Mouse (Mus musculus) hindbrain, embryonic 12.5 days (tissue): ENCODE data around the gene Tub. TPM values are rescaled to one million over a fixed set of nuclear protein-coding genes. Genes with fewer than 3 reads are reported as not detected.

Experiments
- ATAC-seq: fragments of 200-750 bp; cut with Nextera tagmentation; 2 replicates; pipeline ENCODE4 v1.8.0; 2017; ENCODE audit warnings: moderate TSS enrichment; ENCODE audit not compliant: low FRiP score
- H3K27ac ChIP-seq: fragments of 300-500 bp; sonication (generic); 2 replicates; pipeline ENCODE4 v1.5.1; 2016; ENCODE audit warnings: mild to moderate bottlenecking
- H3K27me3 ChIP-seq: fragments of 300-500 bp; sonication (generic); 2 replicates; pipeline ENCODE4 v1.6.1; 2016; ENCODE audit warnings: mild to moderate bottlenecking
- H3K36me3 ChIP-seq: fragments of 300-500 bp; sonication (generic); 2 replicates; pipeline ENCODE4 v1.6.1; 2016; ENCODE audit warnings: mild to moderate bottlenecking
- H3K4me1 ChIP-seq: fragments of 300-500 bp; sonication (generic); 2 replicates; pipeline ENCODE4 v1.6.1; 2016
- H3K4me2 ChIP-seq: fragments of 300-500 bp; sonication (generic); replicated peaks from 2 replicates; pipeline ENCODE4 v1.6.1; 2016; ENCODE audit warnings: mild to moderate bottlenecking
- H3K4me3 ChIP-seq: fragments of 300-500 bp; sonication (generic); 2 replicates; pipeline ENCODE4 v1.5.1; 2016; ENCODE audit warnings: mild to moderate bottlenecking
- H3K9ac ChIP-seq: fragments of 300-500 bp; sonication (generic); 2 replicates; pipeline ENCODE4 v1.6.1; 2016; ENCODE audit warnings: mild to moderate bottlenecking, moderate library complexity
- H3K9me3 ChIP-seq: fragments of 300-500 bp; sonication (generic); replicated peaks from 2 replicates; pipeline ENCODE4 v1.6.1; 2016; ENCODE audit warnings: mild to moderate bottlenecking
- WGBS: fragments of 180-500 bp; shearing (Covaris S2); methylation state at CpG from one replicate; pipeline ENCODE4 v1.1.7; 2016; 5-methylcytosine and 5-hydroxymethylcytosine counted together
- polyA plus RNA-seq: library from polyadenylated mRNA; unstranded; fragments of >200 nt; fragmentation: Nextera tagmentation; extraction: Ambion mirVana; gene quantifications from 2 replicates; pipeline ENCODE4 v1.2.1, GENCODE M21; 2016

The Tub gene
- polyA plus RNA-seq, 1 experiment from 2014 or later: 42.1 TPM

DNA sequence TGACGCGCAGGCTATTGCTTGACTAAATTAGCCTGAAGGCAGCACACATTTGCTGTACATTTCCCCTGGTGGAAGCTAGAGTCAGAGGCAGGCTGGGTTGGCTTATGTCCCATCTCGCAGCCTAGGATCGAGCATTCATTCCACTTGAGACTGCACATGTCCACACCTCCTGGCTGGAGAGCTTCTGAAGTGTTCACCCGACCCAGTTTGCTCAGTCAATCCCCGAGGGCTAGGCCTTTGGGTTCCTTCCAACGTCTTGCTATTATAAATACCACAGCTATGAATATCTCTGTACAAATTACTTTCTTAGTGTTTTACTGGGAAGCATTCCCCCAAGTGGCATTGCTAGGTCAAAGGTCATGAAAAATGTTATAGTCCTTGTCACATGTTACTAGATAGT, 43.1 kb downstream of the Tub start:
- no peaks in the 10 kb centered on the region for H3K4me1 ChIP-seq
- ATAC-seq: no peak
- no peaks in the 10 kb centered on the region for H3K27me3 ChIP-seq
- no peak overlapping the region for H3K9ac ChIP-seq
- no peaks in the 10 kb centered on the region for H3K9me3 ChIP-seq
- no peak overlapping the region for H3K4me2 ChIP-seq
- H3K4me3 ChIP-seq: no peak overlapping the region
- no peaks in the 10 kb centered on the region for H3K36me3 ChIP-seq
- H3K27ac ChIP-seq: no peak overlapping the region
- WGBS: 76% methylated on average over 7 of the region's 7 CpGs

DNA sequence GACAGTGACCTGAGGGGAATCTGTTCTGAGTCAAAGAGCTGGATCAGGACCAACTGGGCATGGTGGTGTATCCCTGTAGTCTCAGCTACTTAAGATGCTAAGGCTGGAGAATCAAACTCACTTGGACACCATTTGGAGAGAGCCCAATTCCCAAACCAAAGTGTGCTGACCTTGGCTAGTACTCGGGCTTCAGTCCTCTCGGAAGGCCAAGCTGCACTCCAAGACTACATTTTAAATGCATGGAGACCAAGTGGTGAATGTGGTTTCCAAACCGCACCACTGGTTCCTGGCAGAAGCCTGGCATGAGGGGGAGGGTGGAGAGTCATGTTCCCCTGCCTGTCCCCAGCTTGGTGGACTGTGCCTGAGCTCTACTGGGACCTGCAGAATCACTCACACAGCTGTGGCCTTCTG, 43.7 kb downstream of the Tub start:
- Histone ChIP-seq H3K4me2 (no peak overlapping the region), H3K4me3 (no peak overlapping the region), H3K4me1 (no peaks in the 10 kb centered on the region), H3K9me3 (no peaks in the 10 kb centered on the region), H3K36me3 (no peaks in the 10 kb centered on the region), H3K27me3 (no peaks in the 10 kb centered on the region), H3K9ac (no peak overlapping the region), H3K27ac (no peak overlapping the region)
- ATAC-seq: no peak
- 84% methylated on average over 3 of the region's 3 CpGs for WGBS

DNA sequence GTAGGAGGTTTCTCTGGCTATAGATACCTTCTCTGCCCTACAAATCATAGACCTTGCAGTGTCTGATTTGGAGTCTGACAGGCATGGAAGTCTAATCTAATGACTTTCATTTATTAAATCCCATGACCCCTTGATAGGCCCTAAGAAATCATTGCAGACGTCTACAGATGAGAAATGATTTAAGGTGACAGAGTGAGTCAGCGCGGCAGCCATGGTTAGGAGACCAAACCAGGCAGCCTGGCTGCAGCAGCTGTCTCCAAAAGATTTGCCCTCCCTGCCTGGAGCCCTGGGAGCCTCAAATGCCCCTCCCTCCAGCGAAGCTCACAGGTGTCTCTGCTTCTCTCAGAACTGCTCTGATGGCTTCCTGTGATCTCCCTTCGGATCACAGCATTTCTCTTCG, 46.0 kb downstream of the Tub start:
- Histone ChIP-seq H3K36me3 (no peaks in the 10 kb centered on the region), H3K4me3 (no peak overlapping the region), H3K4me2 (no peak overlapping the region), H3K4me1 (no peaks in the 10 kb centered on the region), H3K27me3 (no peaks in the 10 kb centered on the region), H3K9ac (no peak overlapping the region), H3K27ac (no peak overlapping the region), H3K9me3 (no peaks in the 10 kb centered on the region)
- 73% methylated on average over 6 of the region's 6 CpGs for WGBS
- ATAC-seq: no peak

DNA sequence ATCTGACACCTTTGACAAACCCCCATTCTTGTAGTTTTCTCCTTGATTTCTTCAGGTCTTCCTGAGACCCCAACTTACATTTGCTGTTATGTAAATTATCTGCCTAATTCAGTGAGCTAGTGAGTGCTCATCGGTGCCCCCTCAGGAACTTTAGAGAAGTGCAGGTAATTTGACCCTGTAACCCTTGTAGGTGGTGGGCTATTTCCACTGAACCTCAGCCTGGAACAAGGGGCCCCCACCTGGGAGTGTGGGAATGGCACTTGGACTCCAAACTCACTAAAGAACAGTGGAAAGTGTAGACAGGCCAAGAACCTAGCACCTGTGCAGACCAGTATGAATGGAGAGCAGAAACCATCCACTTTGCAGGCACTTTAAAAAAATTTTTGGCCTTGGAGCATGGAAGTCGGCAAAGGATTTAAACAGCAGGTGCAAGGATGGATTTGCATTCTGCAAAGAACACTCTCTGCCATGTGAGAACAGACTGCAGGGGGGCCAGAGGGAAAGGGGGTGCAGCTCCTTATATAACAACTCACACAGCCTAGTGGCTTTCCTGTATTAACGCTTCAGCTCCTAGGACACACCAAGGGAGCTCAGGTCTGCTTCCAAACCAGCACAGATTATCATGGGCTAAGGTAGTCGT, 50.3 kb downstream of the Tub start:
- Histone ChIP-seq H3K9ac (no peak overlapping the region), H3K36me3 (no peaks in the 10 kb centered on the region), H3K4me2 (no peak overlapping the region), H3K27ac (no peak overlapping the region), H3K4me3 (no peak overlapping the region), H3K9me3 (no peaks in the 10 kb centered on the region), H3K4me1 (no peaks in the 10 kb centered on the region), H3K27me3 (no peaks in the 10 kb centered on the region)
- 49% methylated on average over 4 of the region's 4 CpGs for WGBS
- ATAC-seq: no peak

DNA sequence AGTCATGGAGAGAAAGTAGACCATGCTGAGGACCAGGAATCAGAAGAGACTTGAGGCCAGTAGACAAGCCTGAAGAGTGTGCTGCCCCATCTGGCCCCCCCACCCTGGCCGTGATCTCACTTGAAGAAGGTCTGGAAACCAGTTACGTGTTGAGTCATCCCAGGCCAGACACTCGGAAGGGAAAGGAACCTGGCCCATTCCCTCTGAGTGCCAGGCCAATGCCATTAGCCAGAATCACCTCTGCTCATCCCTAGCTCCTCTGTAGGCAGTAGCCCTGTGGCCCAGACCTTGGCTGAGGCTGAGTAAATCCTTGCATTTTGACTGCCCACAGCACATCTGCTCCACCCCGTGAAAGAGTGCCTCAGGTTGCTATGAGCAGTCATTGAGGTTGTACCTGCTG, 51.8 kb downstream of the Tub start:
- WGBS: 87% methylated on average over 4 of the region's 4 CpGs
- Histone ChIP-seq H3K4me3 (no peak overlapping the region), H3K9me3 (no peaks in the 10 kb centered on the region), H3K9ac (no peak overlapping the region), H3K27me3 (no peaks in the 10 kb centered on the region), H3K4me2 (no peak overlapping the region), H3K4me1 (no peaks in the 10 kb centered on the region), H3K27ac (no peak overlapping the region), H3K36me3 (no peaks in the 10 kb centered on the region)
- ATAC-seq: no peak

DNA sequence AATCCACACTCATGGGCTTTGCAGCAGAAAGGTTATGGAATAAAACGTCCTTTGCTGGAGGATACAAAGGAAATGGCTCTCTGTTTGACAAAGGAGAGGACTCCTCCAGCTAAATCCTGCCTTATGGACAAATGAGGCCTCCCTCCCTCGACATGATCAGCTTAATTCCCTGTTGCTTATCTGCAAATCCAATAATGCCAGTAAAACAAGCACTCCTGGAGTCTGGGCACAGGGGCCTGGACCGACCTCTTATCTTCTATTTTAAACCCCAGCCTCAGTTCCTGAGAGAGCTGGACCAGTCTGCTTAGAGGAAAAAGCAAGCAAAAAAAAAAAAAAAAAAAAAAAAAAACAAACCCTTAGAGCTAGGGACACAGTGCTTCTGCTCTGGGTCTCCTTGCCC, 53.5 kb downstream of the Tub start:
- ATAC-seq: no peak
- no peaks in the 10 kb centered on the region for H3K9me3 ChIP-seq
- H3K27ac ChIP-seq: no peak overlapping the region
- H3K4me3 ChIP-seq: no peak overlapping the region
- H3K9ac ChIP-seq: no peak overlapping the region
- no peaks in the 10 kb centered on the region for H3K36me3 ChIP-seq
- H3K27me3 ChIP-seq: 0 out of 2 replicates have a peak, but pooled peaks cover 4% of the 10 kb centered on the region
- 41% methylated on average over 3 of the region's 3 CpGs for WGBS
- no peaks in the 10 kb centered on the region for H3K4me1 ChIP-seq
- H3K4me2 ChIP-seq: no peak overlapping the region

DNA sequence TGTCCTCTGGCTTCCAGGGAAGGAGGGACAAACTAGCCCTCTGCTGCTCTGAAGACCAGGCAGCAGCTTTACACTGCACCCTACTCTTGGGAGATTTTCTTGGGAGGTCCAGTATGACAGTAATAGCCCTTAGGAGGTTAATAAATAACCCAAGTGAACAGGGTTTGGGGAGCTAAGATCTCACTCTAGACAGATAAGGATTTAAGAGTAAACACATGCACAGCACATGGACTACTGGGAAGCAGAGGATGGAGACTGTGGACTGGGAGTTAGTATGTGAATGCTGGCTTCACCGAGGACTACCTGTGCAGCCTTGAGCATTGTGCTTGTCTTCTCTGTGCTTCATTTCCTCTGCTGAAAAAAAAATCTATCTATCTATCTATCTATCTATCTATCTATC, 59.1 kb downstream of the Tub start:
- ATAC-seq: no peak
- WGBS: 81% methylated on average over 1 of the region's 1 CpGs
- peaks cover 39% of the 10 kb centered on the region for H3K27me3 ChIP-seq
- no peak overlapping the region for H3K4me3 ChIP-seq
- H3K4me2 ChIP-seq: no peak overlapping the region
- peaks cover 30% of the 10 kb centered on the region for H3K4me1 ChIP-seq
- no peak overlapping the region for H3K27ac ChIP-seq
- no peaks in the 10 kb centered on the region for H3K9me3 ChIP-seq
- H3K36me3 ChIP-seq: no peaks in the 10 kb centered on the region
- H3K9ac ChIP-seq: no peak overlapping the region

DNA sequence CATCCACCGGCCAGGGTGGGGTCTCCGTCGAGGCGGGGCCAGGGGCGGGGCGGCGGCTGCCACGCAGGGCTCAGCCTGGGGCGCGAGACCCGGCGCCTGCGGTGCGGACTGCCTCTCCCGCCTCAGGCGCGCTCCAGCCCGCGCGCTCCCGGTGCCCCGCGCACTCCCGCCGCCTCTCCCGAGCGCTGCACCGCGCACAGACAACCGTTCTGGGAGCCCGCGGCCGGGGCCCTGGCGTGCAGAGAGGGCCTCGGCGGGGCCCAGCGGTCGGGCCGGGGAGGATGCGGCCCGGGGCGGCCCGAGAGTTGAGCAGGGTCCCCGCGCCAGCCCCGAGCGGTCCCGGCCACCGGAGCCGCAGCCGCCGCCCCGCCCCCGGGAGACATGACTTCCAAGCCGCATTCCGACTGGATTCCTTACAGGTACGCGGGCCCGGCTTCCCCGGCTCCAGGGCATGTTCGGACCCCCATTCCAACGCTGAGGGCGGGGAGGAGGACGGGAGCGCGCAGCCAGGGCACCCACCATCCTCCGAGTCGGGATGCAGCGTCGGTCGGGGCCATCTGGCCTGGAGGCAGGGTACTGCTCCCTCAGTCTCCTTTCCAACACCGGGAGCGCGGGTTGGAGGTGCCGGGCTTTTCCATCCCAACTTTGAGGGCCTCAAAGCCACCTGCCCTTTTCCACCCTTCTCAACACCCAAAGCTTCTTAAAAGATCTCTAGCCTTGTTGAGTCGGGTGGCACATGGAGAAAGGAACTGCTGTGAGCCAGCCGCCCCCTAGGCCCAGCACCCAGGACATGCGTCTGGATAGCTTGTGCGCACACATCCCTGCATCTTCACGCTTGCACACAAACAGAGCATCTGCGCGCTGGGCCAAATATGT, 60.8 kb downstream of the Tub start:
- Histone ChIP-seq H3K4me3 (peak overlapping the region; percentile 81), H3K4me2 (peak overlapping the region; percentile 78), H3K27ac (peak overlapping the region; percentile 86), H3K4me1 (peaks cover 38% of the 10 kb centered on the region), H3K36me3 (no peaks in the 10 kb centered on the region), H3K9ac (peak overlapping the region; percentile 84), H3K9me3 (no peaks in the 10 kb centered on the region), H3K27me3 (peaks cover 39% of the 10 kb centered on the region)
- WGBS: 2% methylated on average over 57 of the region's 82 CpGs
- peak; percentile 73 for ATAC-seq

DNA sequence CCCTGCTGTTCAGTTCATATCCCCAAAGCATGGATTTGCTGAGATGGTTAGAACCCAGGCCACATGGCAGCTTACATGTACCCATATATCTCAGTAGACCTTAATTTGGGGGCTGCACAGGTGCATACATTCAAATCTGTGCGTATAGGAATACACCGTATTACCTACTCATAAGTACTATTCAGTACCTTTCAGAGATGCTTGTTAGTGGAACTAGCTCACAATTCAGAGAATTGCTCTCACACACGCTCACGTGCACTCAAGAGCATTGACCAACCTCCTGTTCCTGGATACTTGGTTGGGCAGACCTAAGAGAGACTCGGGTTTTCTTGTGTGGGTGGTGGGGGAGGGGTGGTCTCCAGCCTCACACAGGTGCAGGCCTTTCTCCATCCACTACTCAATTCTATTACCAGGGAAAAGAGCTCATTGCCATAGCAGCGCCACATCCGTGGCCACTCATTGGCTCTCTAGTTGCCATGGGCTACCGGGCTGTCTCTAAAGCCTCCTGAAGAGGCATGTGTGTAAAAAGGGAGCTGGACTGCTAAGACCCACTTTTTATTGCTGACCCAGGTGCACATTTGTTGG, 61.5 kb downstream of the Tub start:
- Histone ChIP-seq H3K27me3 (peaks cover 39% of the 10 kb centered on the region), H3K9ac (peak overlapping the region; percentile 84)

DNA sequence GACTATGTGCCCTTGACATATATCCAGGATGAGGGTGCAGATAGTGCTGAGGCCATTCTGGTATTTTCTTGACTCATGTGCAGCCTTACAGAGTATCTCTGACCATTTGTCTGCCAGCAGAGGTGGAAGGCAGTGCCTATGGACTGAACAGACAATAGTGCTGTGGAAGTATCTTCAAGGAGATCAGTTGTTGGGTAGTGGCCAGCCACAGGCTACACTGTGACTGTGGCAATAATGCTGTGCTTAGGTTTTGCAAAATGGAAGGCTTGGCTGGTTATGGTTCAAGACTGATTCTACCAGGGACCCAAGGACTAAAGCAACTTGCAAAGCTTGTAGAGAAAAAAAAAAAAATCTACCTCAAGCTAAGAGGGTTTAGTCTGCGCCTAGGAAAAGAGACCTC, 62.4 kb downstream of the Tub start:
- Histone ChIP-seq H3K4me2 (peak overlapping the region; percentile 78), H3K4me1 (peaks cover 55% of the 10 kb centered on the region), H3K9ac (no peak overlapping the region), H3K27me3 (peaks cover 39% of the 10 kb centered on the region), H3K36me3 (no peaks in the 10 kb centered on the region), H3K9me3 (no peaks in the 10 kb centered on the region), H3K4me3 (peak overlapping the region; percentile 81; the same call in 1 of the 2 replicates), H3K27ac (peak overlapping the region; percentile 86; the same call in 1 of the 2 replicates)
- WGBS: 75% methylated on average over 1 of the region's 1 CpGs
- no peak for ATAC-seq

More for the DNA sequence above, 61.5 kb downstream of the Tub start:
- 37% methylated on average over 8 of the region's 8 CpGs for WGBS
- ATAC-seq: peak; percentile 77
- H3K9me3 ChIP-seq: no peaks in the 10 kb centered on the region
- H3K4me1 ChIP-seq: peaks cover 46% of the 10 kb centered on the region
- H3K27ac ChIP-seq: peak overlapping the region; percentile 86
- peak overlapping the region; percentile 78 for H3K4me2 ChIP-seq
- H3K36me3 ChIP-seq: no peaks in the 10 kb centered on the region
- H3K4me3 ChIP-seq: peak overlapping the region; percentile 81

DNA sequence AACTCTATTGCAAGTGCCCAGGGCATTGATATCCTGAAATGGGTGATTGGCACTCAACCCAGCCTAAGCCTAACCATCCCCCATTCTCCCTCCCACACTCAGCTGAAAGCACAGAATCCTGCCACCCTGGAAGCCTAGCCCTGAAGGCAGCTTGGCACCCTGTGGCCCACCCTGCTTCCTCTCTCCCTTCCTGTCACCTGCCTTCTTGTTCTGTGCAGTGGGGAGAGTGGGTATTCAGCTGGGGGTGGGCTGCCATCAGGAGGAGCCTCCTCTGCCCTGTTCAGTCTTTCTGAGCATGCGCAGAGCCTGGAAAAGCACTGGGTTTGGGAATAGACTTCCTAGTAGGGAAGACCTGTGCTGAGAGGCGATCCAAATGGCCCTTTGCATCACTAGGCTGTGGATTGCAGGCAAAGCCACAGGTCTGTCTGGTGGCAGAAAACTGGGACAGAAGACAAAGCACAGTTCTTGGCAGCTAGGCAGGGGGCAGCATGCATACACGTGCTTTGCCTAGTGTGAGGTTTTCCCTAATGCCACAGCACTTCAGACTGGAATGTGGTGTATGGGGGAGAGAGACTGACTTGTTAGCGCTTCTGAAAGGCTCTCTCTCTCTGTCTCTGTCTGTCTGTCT, 63.0 kb downstream of the Tub start:
- Histone ChIP-seq H3K9ac (peak overlapping the region; percentile 35), H3K36me3 (no peaks in the 10 kb centered on the region), H3K27ac (0 out of 2 replicates have a peak overlapping the region, but pooled peaks have one; percentile 7), H3K27me3 (peaks cover 39% of the 10 kb centered on the region), H3K4me3 (no peak overlapping the region), H3K4me2 (peak overlapping the region; percentile 78), H3K9me3 (no peaks in the 10 kb centered on the region), H3K4me1 (peaks cover 55% of the 10 kb centered on the region)
- ATAC-seq: no peak
- WGBS: 35% methylated on average over 4 of the region's 4 CpGs

DNA sequence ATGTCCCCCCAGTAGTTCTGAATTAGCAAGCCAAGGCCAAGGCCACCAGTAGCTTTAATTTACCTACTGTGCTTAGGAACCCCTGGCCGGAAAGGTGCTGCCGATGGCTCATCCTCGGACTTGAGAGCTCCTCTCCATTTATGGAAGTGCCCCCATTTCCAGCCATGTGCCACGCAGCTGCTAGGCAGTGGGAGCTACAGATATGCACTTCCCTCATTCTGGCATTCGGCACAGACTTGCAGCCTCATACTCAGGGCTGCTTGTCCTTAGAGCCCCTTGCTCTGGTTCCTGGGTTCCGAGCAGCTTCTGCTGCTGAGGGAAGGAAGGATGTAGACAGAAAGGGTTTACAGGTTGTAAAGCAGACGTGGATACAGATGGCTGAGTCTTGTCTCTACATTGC, 64.7 kb downstream of the Tub start:
- 87% methylated on average over 7 of the region's 7 CpGs for WGBS
- Histone ChIP-seq H3K4me1 (peaks cover 55% of the 10 kb centered on the region), H3K27ac (no peak overlapping the region)

More for the DNA sequence above, 64.7 kb downstream of the Tub start:
- no peaks in the 10 kb centered on the region for H3K9me3 ChIP-seq
- no peaks in the 10 kb centered on the region; the same call in 1 of the 2 replicates for H3K36me3 ChIP-seq
- no peak overlapping the region for H3K4me3 ChIP-seq
- no peak overlapping the region for H3K9ac ChIP-seq
- peaks cover 25% of the 10 kb centered on the region for H3K27me3 ChIP-seq
- ATAC-seq: no peak
- no peak overlapping the region for H3K4me2 ChIP-seq
